Mouse (Mus musculus): ENCODE measurements around the gene Tanc2. TPM values are rescaled to one million over a fixed set of nuclear protein-coding genes. Genes with fewer than 3 reads are reported as not detected.

The Tanc2 gene
- polyA plus RNA-seq, 2 experiments: 11.2 to 13.0 TPM

- no peak overlapping the region for H3K9ac ChIP-seq (ENCODE audit: low read depth, low read length, severe bottlenecking)
- no peak for DNase-seq (ENCODE audit: low spot score)
- no peaks in the 10 kb centered on the region for H3K27me3 ChIP-seq (ENCODE audit: control insufficient read depth, insufficient read depth, low read length)
- no peak overlapping the region for H3K4me2 ChIP-seq (replicated peaks; ENCODE audit: low read depth, low read length, severe bottlenecking)
- no peak for ATAC-seq (ENCODE audit: low FRiP score, low read depth)
- TF ChIP-seq POLR2A (IDR thresholded peaks at IDR 0.05; ENCODE audit: borderline replicate concordance, extremely low read depth, insufficient read depth, insufficient read length): no peak
- no peak overlapping the region for H3K4me3 ChIP-seq (replicated peaks; ENCODE audit: low read length)
- no peak overlapping the region for H3K27ac ChIP-seq (replicated peaks; ENCODE audit: low read depth, low read length)
- H3K4me1 ChIP-seq (ENCODE audit: control insufficient read depth, insufficient read depth, low read length): no peaks in the 10 kb centered on the region
- no peaks in the 10 kb centered on the region for H3K9me3 ChIP-seq (ENCODE audit: control insufficient read depth, low read length)
- peaks cover 24% of the 10 kb centered on the region for H3K36me3 ChIP-seq (ENCODE audit: control insufficient read depth, insufficient read depth, low read length)
Observed at GRCm38 (mm10) chr11:105911149-105911548, 321.4 kb downstream of the Tanc2 start.

- DNase-seq (ENCODE audit: low spot score) (peak; percentile 90), ATAC-seq (ENCODE audit: low FRiP score, low read depth) (peak; percentile 71; the same call in 1 of the 2 replicates)
Observed at GRCm38 (mm10) chr11:105911592-105912375, 322.0 kb downstream of the Tanc2 start.

GRCm38 (mm10) chr11:105913580-105913979 is 323.8 kb downstream of the Tanc2 start:
- H3K4me1 ChIP-seq (ENCODE audit: control insufficient read depth, insufficient read depth, low read length): no peaks in the 10 kb centered on the region
- no peak for DNase-seq (ENCODE audit: low spot score)
- H3K4me2 ChIP-seq (replicated peaks; ENCODE audit: low read depth, low read length, severe bottlenecking): no peak overlapping the region
- no peak for TF ChIP-seq POLR2A (IDR thresholded peaks at IDR 0.05; ENCODE audit: borderline replicate concordance, extremely low read depth, insufficient read depth, insufficient read length)
- no peak overlapping the region for H3K27ac ChIP-seq (replicated peaks; ENCODE audit: low read depth, low read length)
- WGBS: 58% methylated on average over 5 of the region's 5 CpGs
- no peaks in the 10 kb centered on the region for H3K27me3 ChIP-seq (ENCODE audit: control insufficient read depth, insufficient read depth, low read length)
- H3K9me3 ChIP-seq (ENCODE audit: control insufficient read depth, low read length): no peaks in the 10 kb centered on the region
- peaks cover 35% of the 10 kb centered on the region for H3K36me3 ChIP-seq (ENCODE audit: control insufficient read depth, insufficient read depth, low read length)
- no peak overlapping the region for H3K4me3 ChIP-seq (replicated peaks; ENCODE audit: low read length)
- ATAC-seq (ENCODE audit: low FRiP score, low read depth): no peak
- H3K9ac ChIP-seq (ENCODE audit: low read depth, low read length, severe bottlenecking): no peak overlapping the region

More at GRCm38 (mm10) chr11:105911592-105912375, 322.0 kb downstream of the Tanc2 start:
- no peak overlapping the region for H3K27ac ChIP-seq (replicated peaks; ENCODE audit: low read depth, low read length)
- 34% methylated on average over 4 of the region's 4 CpGs for WGBS
- peaks cover 24% of the 10 kb centered on the region for H3K36me3 ChIP-seq (ENCODE audit: control insufficient read depth, insufficient read depth, low read length)
- no peaks in the 10 kb centered on the region for H3K4me1 ChIP-seq (ENCODE audit: control insufficient read depth, insufficient read depth, low read length)
- no peak overlapping the region for H3K9ac ChIP-seq (ENCODE audit: low read depth, low read length, severe bottlenecking)
- TF ChIP-seq POLR2A (IDR thresholded peaks at IDR 0.05; ENCODE audit: borderline replicate concordance, extremely low read depth, insufficient read depth, insufficient read length): no peak
- H3K9me3 ChIP-seq (ENCODE audit: control insufficient read depth, low read length): no peaks in the 10 kb centered on the region
- H3K4me2 ChIP-seq (replicated peaks; ENCODE audit: low read depth, low read length, severe bottlenecking): no peak overlapping the region
- no peaks in the 10 kb centered on the region for H3K27me3 ChIP-seq (ENCODE audit: control insufficient read depth, insufficient read depth, low read length)
- H3K4me3 ChIP-seq (replicated peaks; ENCODE audit: low read length): no peak overlapping the region

GRCm38 (mm10) chr11:105920098-105920785 is 330.5 kb downstream of the Tanc2 start:
- Histone ChIP-seq H3K27ac (replicated peaks; ENCODE audit: low read depth, low read length) (no peak overlapping the region), H3K9me3 (ENCODE audit: control insufficient read depth, low read length) (no peaks in the 10 kb centered on the region), H3K9ac (ENCODE audit: low read depth, low read length, severe bottlenecking) (no peak overlapping the region), H3K4me3 (replicated peaks; ENCODE audit: low read length) (no peak overlapping the region), H3K36me3 (ENCODE audit: control insufficient read depth, insufficient read depth, low read length) (peaks cover 56% of the 10 kb centered on the region), H3K4me2 (replicated peaks; ENCODE audit: low read depth, low read length, severe bottlenecking) (no peak overlapping the region), H3K27me3 (ENCODE audit: control insufficient read depth, insufficient read depth, low read length) (no peaks in the 10 kb centered on the region), H3K4me1 (ENCODE audit: control insufficient read depth, insufficient read depth, low read length) (no peaks in the 10 kb centered on the region)
- WGBS: 71% methylated on average over 3 of the region's 3 CpGs
- TF ChIP-seq POLR2A (IDR thresholded peaks at IDR 0.05; ENCODE audit: borderline replicate concordance, extremely low read depth, insufficient read depth, insufficient read length): no peak
- ATAC-seq (ENCODE audit: low FRiP score, low read depth) (no peak), DNase-seq (ENCODE audit: low spot score) (no peak)

- H3K4me2 ChIP-seq (replicated peaks; ENCODE audit: low read depth, low read length, severe bottlenecking): no peak overlapping the region
- no peaks in the 10 kb centered on the region for H3K9me3 ChIP-seq (ENCODE audit: control insufficient read depth, low read length)
- no peak overlapping the region for H3K4me3 ChIP-seq (replicated peaks; ENCODE audit: low read length)
- TF ChIP-seq POLR2A (IDR thresholded peaks at IDR 0.05; ENCODE audit: borderline replicate concordance, extremely low read depth, insufficient read depth, insufficient read length): no peak
- no peak overlapping the region for H3K9ac ChIP-seq (ENCODE audit: low read depth, low read length, severe bottlenecking)
- DNase-seq (ENCODE audit: low spot score): no peak
- H3K36me3 ChIP-seq (ENCODE audit: control insufficient read depth, insufficient read depth, low read length): peaks cover 56% of the 10 kb centered on the region
- no peaks in the 10 kb centered on the region for H3K27me3 ChIP-seq (ENCODE audit: control insufficient read depth, insufficient read depth, low read length)
- no peaks in the 10 kb centered on the region for H3K4me1 ChIP-seq (ENCODE audit: control insufficient read depth, insufficient read depth, low read length)
- WGBS: 85% methylated on average over 2 of the region's 2 CpGs
- H3K27ac ChIP-seq (replicated peaks; ENCODE audit: low read depth, low read length): no peak overlapping the region
- ATAC-seq (ENCODE audit: low FRiP score, low read depth): no peak
Observed at GRCm38 (mm10) chr11:105920836-105921235, 331.1 kb downstream of the Tanc2 start.
